Mouse (Mus musculus) MEL (cell line): Measurements from ENCODE around the gene Ubac2. TPM values are rescaled to one million over a fixed set of nuclear protein-coding genes. Genes with fewer than 3 reads are reported as not detected.
"Not testable (repeated sequence)": the region's sequence is repeated elsewhere in the genome, so short reads cannot be mapped to it uniquely, and the experiment has no call there.

Source experiments
- DNase-seq: peaks from one replicate; pipeline ENCODE4 v3.0.0; 2011; ENCODE audit warnings: low read depth, low spot score
- H3K27ac ChIP-seq: 2 replicates; pipeline ENCODE4 v1.5.1; 2012; ENCODE audit warnings: low read depth, mild to moderate bottlenecking, control low read depth, low read length, moderate library complexity; ENCODE audit not compliant: control insufficient read depth
- H3K27me3 ChIP-seq, 2 experiments: fragments of 150-350 bp in 1 of 2; sonication (generic) in 1 of 2; 2 replicates each; pipeline ENCODE4 v1.6.1; 2012; ENCODE audit warnings: low read length in 2 of 2, mild to moderate bottlenecking in 2 of 2, improper control_type of control experiment in 1 of 2, moderate library complexity in 1 of 2; ENCODE audit not compliant: insufficient read depth in 2 of 2, control insufficient read depth in 1 of 2
- H3K36me3 ChIP-seq, 2 experiments: 2 replicates each; pipeline ENCODE4 v1.6.1; 2012 to 2014; ENCODE audit warnings: low read length in 2 of 2, improper control_type of control experiment in 1 of 2, inconsistent platforms in 1 of 2, mild to moderate bottlenecking in 1 of 2; ENCODE audit not compliant: insufficient read depth in 2 of 2, control insufficient read depth in 1 of 2
- H3K4me1 ChIP-seq, 2 experiments: fragments of 150-350 bp in 1 of 2; sonication (generic) in 1 of 2; 2 replicates each; pipeline ENCODE4 v1.6.1; 2012; ENCODE audit warnings: low read length in 2 of 2, improper control_type of control experiment in 1 of 2, mild to moderate bottlenecking in 1 of 2; ENCODE audit not compliant: insufficient read depth in 2 of 2, control insufficient read depth in 1 of 2
- H3K4me3 ChIP-seq, 2 experiments: fragments of 150-350 bp in 1 of 2; sonication (generic) in 1 of 2; 2 replicates each; pipeline ENCODE4 v1.5.1; 2012; ENCODE audit warnings: low read depth in 2 of 2, low read length in 2 of 2, mild to moderate bottlenecking in 2 of 2, moderate library complexity in 2 of 2, control low read depth in 1 of 2, improper control_type of control experiment in 1 of 2; ENCODE audit not compliant: control insufficient read depth in 1 of 2, insufficient read depth in 1 of 2
- H3K79me2 ChIP-seq: 2 replicates; pipeline ENCODE4 v1.6.1; 2012; ENCODE audit warnings: mild to moderate bottlenecking, low read length, moderate library complexity; ENCODE audit not compliant: control insufficient read depth, poor library complexity, insufficient read depth
- H3K9ac ChIP-seq: 2 replicates; pipeline ENCODE4 v1.6.1; 2012; ENCODE audit warnings: low read depth, mild to moderate bottlenecking, control low read depth, low read length, moderate library complexity; ENCODE audit not compliant: control insufficient read depth, poor library complexity, severe bottlenecking
- H3K9me3 ChIP-seq: fragments of 150-350 bp; sonication (generic); replicated peaks from 2 replicates; pipeline ENCODE4 v1.6.1; 2012; ENCODE audit warnings: mild to moderate bottlenecking, low read length, improper control_type of control experiment, moderate library complexity; ENCODE audit not compliant: insufficient read depth
- CHD1 ChIP-seq: IDR thresholded peaks from 2 replicates; pipeline ENCODE4 v1.6.1; 2012; ENCODE audit warnings: low read depth, mild to moderate bottlenecking, inconsistent platforms, low read length, improper control_type of control experiment
- CTCF ChIP-seq, 3 experiments: IDR thresholded peaks in 2 of 3; conservative IDR thresholded peaks in 1 of 3; 2 replicates each; pipeline ENCODE4 v1.5.1; 2011 to 2012; ENCODE audit warnings: low read length in 3 of 3, low read depth in 2 of 3, mild to moderate bottlenecking in 2 of 3, improper control_type of control experiment in 1 of 3, inconsistent platforms in 1 of 3, mixed read lengths in 1 of 3, moderate library complexity in 1 of 3; ENCODE audit not compliant: control insufficient read depth in 1 of 3, insufficient read depth in 1 of 3, poor library complexity in 1 of 3, severe bottlenecking in 1 of 3
- ELF1 ChIP-seq: IDR thresholded peaks from 2 replicates; pipeline ENCODE4 v1.6.1; 2014; ENCODE audit warnings: low read depth, mild to moderate bottlenecking, inconsistent platforms, low read length, improper control_type of control experiment, moderate library complexity
- ETS1 ChIP-seq: IDR thresholded peaks from 2 replicates; pipeline ENCODE4 v1.6.1; 2012; ENCODE audit warnings: low read depth, mild to moderate bottlenecking, inconsistent platforms, low read length, improper control_type of control experiment, moderate library complexity
- GABPA ChIP-seq: IDR thresholded peaks from 2 replicates; pipeline ENCODE4 v1.6.1; 2012; ENCODE audit warnings: low read depth, mild to moderate bottlenecking, inconsistent platforms, low read length, improper control_type of control experiment, moderate library complexity
- HCFC1 ChIP-seq: IDR thresholded peaks from 2 replicates; pipeline ENCODE4 v1.6.1; 2012; ENCODE audit warnings: low read depth, mild to moderate bottlenecking, inconsistent platforms, low read length, improper control_type of control experiment, moderate library complexity
- KAT2A ChIP-seq: conservative IDR thresholded peaks from 2 replicates; pipeline ENCODE4 v1.6.1; 2012; ENCODE audit warnings: low read depth, low read length, improper control_type of control experiment, inconsistent platforms
- MAZ ChIP-seq: IDR thresholded peaks from 2 replicates; pipeline ENCODE4 v1.6.1; 2012; ENCODE audit warnings: low read depth, mild to moderate bottlenecking, inconsistent platforms, low read length, improper control_type of control experiment
- NELFE ChIP-seq: IDR thresholded peaks from 2 replicates; pipeline ENCODE4 v1.6.1; 2011; ENCODE audit warnings: low read depth, low read length, improper control_type of control experiment
- NRF1 ChIP-seq: IDR thresholded peaks from 2 replicates; pipeline ENCODE4 v1.6.1; 2014; ENCODE audit warnings: low read depth, mild to moderate bottlenecking, inconsistent platforms, low read length, improper control_type of control experiment, moderate library complexity; ENCODE audit not compliant: poor library complexity, insufficient read depth, severe bottlenecking
- POLR2A ChIP-seq, 2 experiments: IDR thresholded peaks; 2 replicates each; pipeline ENCODE4 v1.6.1; 2011 to 2012; ENCODE audit warnings: low read length in 2 of 2, mild to moderate bottlenecking in 2 of 2, control low read depth in 1 of 2, improper control_type of control experiment in 1 of 2, low read depth in 1 of 2, moderate library complexity in 1 of 2; ENCODE audit not compliant: control insufficient read depth in 1 of 2, insufficient read depth in 1 of 2, poor library complexity in 1 of 2
- POLR2AphosphoS5 ChIP-seq: IDR thresholded peaks from 2 replicates; pipeline ENCODE4 v1.6.1; 2012; ENCODE audit warnings: low read depth, borderline replicate concordance, mild to moderate bottlenecking, inconsistent platforms, low read length, moderate library complexity, mixed read lengths
- RAD21 ChIP-seq: IDR thresholded peaks from 2 replicates; pipeline ENCODE4 v1.6.1; 2011; ENCODE audit warnings: mild to moderate bottlenecking, low read depth, low read length, improper control_type of control experiment
- RCOR1 ChIP-seq: IDR thresholded peaks from 2 replicates; pipeline ENCODE4 v1.6.1; 2012; ENCODE audit warnings: low read depth, mild to moderate bottlenecking, inconsistent platforms, low read length, improper control_type of control experiment
- SIN3A ChIP-seq: IDR thresholded peaks from 2 replicates; pipeline ENCODE4 v1.6.1; 2012; ENCODE audit warnings: low read length, improper control_type of control experiment, inconsistent platforms
- SMC3 ChIP-seq: IDR thresholded peaks from 2 replicates; pipeline ENCODE4 v1.6.1; 2011; ENCODE audit warnings: low read depth, low read length, improper control_type of control experiment
- TBP ChIP-seq: IDR thresholded peaks from 2 replicates; pipeline ENCODE4 v1.8.0; 2011; ENCODE audit warnings: low read depth, low read length, improper control_type of control experiment
- TCF12 ChIP-seq: IDR thresholded peaks from 2 replicates; pipeline ENCODE4 v1.6.1; 2014; ENCODE audit warnings: low read depth, mild to moderate bottlenecking, inconsistent platforms, low read length, improper control_type of control experiment, moderate library complexity
- ZC3H11A ChIP-seq: IDR thresholded peaks from 2 replicates; pipeline ENCODE4 v1.6.1; 2012; ENCODE audit warnings: low read depth, mild to moderate bottlenecking, inconsistent platforms, low read length, improper control_type of control experiment
- ZMIZ1 ChIP-seq: IDR thresholded peaks from 2 replicates; pipeline ENCODE4 v1.6.1; 2012; ENCODE audit warnings: low read depth, mild to moderate bottlenecking, inconsistent platforms, low read length, improper control_type of control experiment, moderate library complexity
- ZNF384 ChIP-seq: IDR thresholded peaks from 2 replicates; pipeline ENCODE4 v1.6.1; 2012; ENCODE audit warnings: low read depth, mild to moderate bottlenecking, inconsistent platforms, low read length, improper control_type of control experiment
- polyA plus RNA-seq, 2 experiments: library from polyadenylated mRNA; stranded (reverse) in 1 of 2; unstranded in 1 of 2; fragments of >175 nt in 1 of 2; fragments of >200 nt in 1 of 2; gene quantifications; 2 replicates each; pipeline versions ENCODE4 v1.2.1 to v1.2.4; 2012; ENCODE audit warnings: low replicate concordance in 2 of 2, low read depth in 1 of 2; ENCODE audit not compliant: insufficient read length in 2 of 2, insufficient read depth in 1 of 2, missing spikeins in 1 of 2
- total RNA-seq: library from RNA; depleted of rRNA; stranded (reverse); fragments of 300-350 nt; gene quantifications from 2 replicates; pipeline ENCODE4 v1.2.3, GENCODE M21; 2012

The Ubac2 gene
- total and polyA plus RNA-seq, 3 experiments, result 32.9 to 44.8 TPM; not detected in 1

GRCm38 (mm10) chr14:121865162-121865561 lies 13.3 kb upstream of the Ubac2 start:
- not testable (repeated sequence) for H3K9me3 ChIP-seq, H3K79me2 ChIP-seq, H3K27ac ChIP-seq, H3K36me3 ChIP-seq, H3K4me3 ChIP-seq, H3K4me1 ChIP-seq, H3K27me3 ChIP-seq, H3K9ac ChIP-seq
- TF ChIP-seq CTCF (IDR thresholded peaks at IDR 0.05 in 2 of 3, conservative IDR thresholded peaks at IDR 0.05 in 1 of 3; ENCODE audit: control insufficient read depth in 1 of 3, insufficient read depth in 1 of 3, low read depth in 2 of 3, low read length in 3 of 3, poor library complexity in 1 of 3, severe bottlenecking in 1 of 3) (peak; percentile 75 to 83 (median 76)), SMC3 (peak; percentile 69), SIN3A (0 out of 2 replicates have a peak, but pooled peaks have one; percentile 15), RAD21 (peak; percentile 88), ZC3H11A (peak; percentile 62; the same call in 1 of the 2 replicates)
- DNase-seq, result peak; percentile 79

GRCm38 (mm10) chr14:121866574-121866973 lies 11.8 kb upstream of the Ubac2 start:
- Histone ChIP-seq H3K27me3 (no peaks in the 10 kb centered on the region), H3K4me1 (0 out of 4 replicates have a peak, but pooled peaks cover 0 to 6% of the 10 kb centered on the region in 2 experiments), H3K79me2 (no peaks in the 10 kb centered on the region), H3K36me3 (peaks cover 0 to 6% of the 10 kb centered on the region in 2 experiments; a peak in 2 of 4 replicates), H3K4me3 (no peak overlapping the region), H3K9ac (no peak overlapping the region), H3K9me3 (no peaks in the 10 kb centered on the region), H3K27ac (no peak overlapping the region)
- DNase-seq, result no peak
- TF ChIP-seq TBP (no peak), CHD1 (no peak), ZNF384 (no peak), RAD21 (no peak), ZC3H11A (no peak), POLR2AphosphoS5 (no peak), RCOR1 (no peak), SIN3A (no peak), GABPA (no peak), ZMIZ1 (no peak), NRF1 (no peak), ELF1 (no peak), ETS1 (no peak), KAT2A (no peak), HCFC1 (no peak), NELFE (no peak), MAZ (no peak), POLR2A (IDR thresholded peaks at IDR 0.05; ENCODE audit: control insufficient read depth in 1 of 2, insufficient read depth in 1 of 2, low read depth in 1 of 2, low read length in 2 of 2, poor library complexity in 1 of 2) (no peak), SMC3 (no peak), TCF12 (no peak)
